Mouse (Mus musculus) liver, embryonic 12.5 days (tissue): Measurements from ENCODE around the gene Syne3. TPM values are rescaled to one million over a fixed set of nuclear protein-coding genes. Genes with fewer than 3 reads are reported as not detected.

Experiments
- ATAC-seq: fragments of 200-750 bp; cut with Nextera tagmentation; 2 replicates; pipeline ENCODE4 v1.8.0; 2017; ENCODE audit warnings: moderate number of reproducible peaks, mild to moderate bottlenecking, moderate library complexity
- H3K27ac ChIP-seq: fragments of 300-500 bp; sonication (generic); 2 replicates; pipeline ENCODE4 v1.5.1; 2016; ENCODE audit warnings: mild to moderate bottlenecking
- H3K27me3 ChIP-seq: fragments of 300-500 bp; sonication (generic); replicated peaks from 2 replicates; pipeline ENCODE4 v1.6.1; 2016; ENCODE audit warnings: mild to moderate bottlenecking, moderate library complexity
- H3K36me3 ChIP-seq: fragments of 300-500 bp; sonication (generic); 2 replicates; pipeline ENCODE4 v1.6.1; 2016; ENCODE audit warnings: mild to moderate bottlenecking, moderate library complexity
- H3K4me1 ChIP-seq: fragments of 300-500 bp; sonication (generic); 2 replicates; pipeline ENCODE4 v1.6.1; 2016
- H3K4me2 ChIP-seq: fragments of 300-500 bp; sonication (generic); 2 replicates; pipeline ENCODE4 v1.6.1; 2016; ENCODE audit warnings: mild to moderate bottlenecking, moderate library complexity
- H3K4me3 ChIP-seq: fragments of 300-500 bp; sonication (generic); 2 replicates; pipeline ENCODE4 v1.5.1; 2016; ENCODE audit warnings: mild to moderate bottlenecking, moderate library complexity
- H3K9ac ChIP-seq: fragments of 300-500 bp; sonication (generic); 2 replicates; pipeline ENCODE4 v1.6.1; 2016; ENCODE audit warnings: mild to moderate bottlenecking, moderate library complexity
- H3K9me3 ChIP-seq: fragments of 300-500 bp; sonication (generic); replicated peaks from 2 replicates; pipeline ENCODE4 v1.6.1; 2016; ENCODE audit warnings: mild to moderate bottlenecking, moderate library complexity
- WGBS: fragments of 180-500 bp; shearing (Covaris S2); methylation state at CpG from one replicate; pipeline ENCODE4 v1.1.7; 2016; ENCODE audit not compliant: insufficient replicate concordance; 5-methylcytosine and 5-hydroxymethylcytosine counted together
- polyA plus RNA-seq: library from polyadenylated mRNA; unstranded; fragments of >200 nt; fragmentation: Nextera tagmentation; extraction: Ambion mirVana; gene quantifications from 2 replicates; pipeline ENCODE4 v1.2.1, GENCODE M21; 2016

Gene Syne3
- polyA plus RNA-seq, 1 experiment from 2014 or later = 2.1 TPM

- Histone ChIP-seq H3K36me3 (no peaks in the 10 kb centered on the region), H3K4me1 (peaks cover 89% of the 10 kb centered on the region), H3K27ac (no peak overlapping the region), H3K9ac (peak overlapping the region; percentile 82), H3K9me3 (no peaks in the 10 kb centered on the region), H3K4me2 (peak overlapping the region; percentile 73), H3K27me3 (0 out of 2 replicates have a peak, but pooled peaks cover 5% of the 10 kb centered on the region), H3K4me3 (peak overlapping the region; percentile 75)
- 66% methylated on average over 2 of the region's 2 CpGs for WGBS
- no peak for ATAC-seq
Measured at GRCm38 (mm10) chr12:105008150-105008549, 1.5 kb downstream of the Syne3 start.

GRCm38 (mm10) chr12:105005715-105005972, 4.0 kb downstream of the Syne3 start:
- Histone ChIP-seq H3K4me2 (no peak overlapping the region), H3K27ac (no peak overlapping the region), H3K27me3 (0 out of 2 replicates have a peak, but pooled peaks cover 5% of the 10 kb centered on the region), H3K4me3 (no peak overlapping the region), H3K9me3 (no peaks in the 10 kb centered on the region), H3K4me1 (peaks cover 89% of the 10 kb centered on the region), H3K36me3 (no peaks in the 10 kb centered on the region), H3K9ac (no peak overlapping the region)
- WGBS = 23% methylated on average over 2 of the region's 2 CpGs
- no peak for ATAC-seq

GRCm38 (mm10) chr12:105004956-105005714, 4.5 kb downstream of the Syne3 start:
- WGBS = 64% methylated on average over 22 of the region's 22 CpGs
- no peaks in the 10 kb centered on the region for H3K36me3 ChIP-seq
- H3K9me3 ChIP-seq = no peaks in the 10 kb centered on the region
- H3K4me1 ChIP-seq = peaks cover 89% of the 10 kb centered on the region
- H3K4me2 ChIP-seq = no peak overlapping the region
- H3K9ac ChIP-seq = no peak overlapping the region
- H3K4me3 ChIP-seq = no peak overlapping the region
- H3K27ac ChIP-seq = no peak overlapping the region; the same call in 1 of the 2 replicates
- no peak for ATAC-seq
- 0 out of 2 replicates have a peak, but pooled peaks cover 5% of the 10 kb centered on the region for H3K27me3 ChIP-seq

- Histone ChIP-seq H3K9ac (no peak overlapping the region), H3K4me2 (no peak overlapping the region), H3K9me3 (no peaks in the 10 kb centered on the region), H3K36me3 (no peaks in the 10 kb centered on the region), H3K27ac (no peak overlapping the region), H3K27me3 (0 out of 2 replicates have a peak, but pooled peaks cover 5% of the 10 kb centered on the region), H3K4me3 (no peak overlapping the region), H3K4me1 (peaks cover 93% of the 10 kb centered on the region)
- no peak for ATAC-seq
- WGBS = 53% methylated on average over 3 of the region's 3 CpGs
Measured at GRCm38 (mm10) chr12:105003715-105004114, 5.9 kb downstream of the Syne3 start.

- Histone ChIP-seq H3K27me3 (0 out of 2 replicates have a peak, but pooled peaks cover 2% of the 10 kb centered on the region), H3K4me2 (peak overlapping the region; percentile 25; the same call in 1 of the 2 replicates), H3K27ac (no peak overlapping the region), H3K9me3 (no peaks in the 10 kb centered on the region), H3K4me3 (no peak overlapping the region), H3K4me1 (peaks cover 93% of the 10 kb centered on the region), H3K36me3 (no peaks in the 10 kb centered on the region), H3K9ac (no peak overlapping the region)
- WGBS = 53% methylated on average over 9 of the region's 9 CpGs
- no peak for ATAC-seq
Measured at GRCm38 (mm10) chr12:105003158-105003557, 6.5 kb downstream of the Syne3 start.

GRCm38 (mm10) chr12:105002340-105003132, 7.1 kb downstream of the Syne3 start:
- Histone ChIP-seq H3K9me3 (no peaks in the 10 kb centered on the region), H3K4me3 (no peak overlapping the region), H3K27ac (peak overlapping the region; percentile 37), H3K36me3 (no peaks in the 10 kb centered on the region), H3K4me2 (peak overlapping the region; percentile 25), H3K4me1 (peaks cover 93% of the 10 kb centered on the region), H3K9ac (peak overlapping the region; percentile 29; the same call in 1 of the 2 replicates), H3K27me3 (no peaks in the 10 kb centered on the region)
- 46% methylated on average over 10 of the region's 10 CpGs for WGBS
- ATAC-seq = peak; percentile 42

GRCm38 (mm10) chr12:105001317-105001716, 8.3 kb downstream of the Syne3 start:
- Histone ChIP-seq H3K27me3 (no peaks in the 10 kb centered on the region), H3K4me2 (no peak overlapping the region), H3K27ac (0 out of 2 replicates have a peak overlapping the region, but pooled peaks have one; percentile 12), H3K4me1 (peaks cover 100% of the 10 kb centered on the region), H3K9me3 (no peaks in the 10 kb centered on the region), H3K9ac (0 out of 2 replicates have a peak overlapping the region, but pooled peaks have one; percentile 10), H3K4me3 (no peak overlapping the region), H3K36me3 (no peaks in the 10 kb centered on the region)
- no peak for ATAC-seq
- 51% methylated on average over 9 of the region's 9 CpGs for WGBS

- no peak overlapping the region for H3K4me2 ChIP-seq
- peaks cover 100% of the 10 kb centered on the region for H3K4me1 ChIP-seq
- H3K27me3 ChIP-seq = no peaks in the 10 kb centered on the region
- no peak overlapping the region for H3K9ac ChIP-seq
- H3K36me3 ChIP-seq = no peaks in the 10 kb centered on the region
- WGBS = 52% methylated on average over 9 of the region's 9 CpGs
- H3K27ac ChIP-seq = 0 out of 2 replicates have a peak overlapping the region, but pooled peaks have one; percentile 27
- no peak for ATAC-seq
- H3K4me3 ChIP-seq = no peak overlapping the region
- H3K9me3 ChIP-seq = no peaks in the 10 kb centered on the region
Measured at GRCm38 (mm10) chr12:105000487-105001283, 8.9 kb downstream of the Syne3 start.

- Histone ChIP-seq H3K36me3 (no peaks in the 10 kb centered on the region), H3K9ac (no peak overlapping the region), H3K4me3 (no peak overlapping the region), H3K27ac (no peak overlapping the region), H3K4me2 (no peak overlapping the region), H3K27me3 (0 out of 2 replicates have a peak, but pooled peaks cover 3% of the 10 kb centered on the region), H3K9me3 (no peaks in the 10 kb centered on the region), H3K4me1 (peaks cover 99% of the 10 kb centered on the region)
- no peak for ATAC-seq
- WGBS = 62% methylated on average over 8 of the region's 8 CpGs
Measured at GRCm38 (mm10) chr12:104999171-104999570, 10.4 kb downstream of the Syne3 start.

- Histone ChIP-seq H3K9ac (no peak overlapping the region), H3K36me3 (no peaks in the 10 kb centered on the region), H3K27me3 (0 out of 2 replicates have a peak, but pooled peaks cover 3% of the 10 kb centered on the region), H3K27ac (peak overlapping the region; percentile 42), H3K4me2 (no peak overlapping the region), H3K4me3 (no peak overlapping the region), H3K9me3 (no peaks in the 10 kb centered on the region), H3K4me1 (peaks cover 95% of the 10 kb centered on the region)
- ATAC-seq = no peak
- WGBS = 39% methylated on average over 6 of the region's 6 CpGs
Measured at GRCm38 (mm10) chr12:104998541-104998940, 11.1 kb downstream of the Syne3 start.

GRCm38 (mm10) chr12:104997641-104998293, 11.8 kb downstream of the Syne3 start:
- Histone ChIP-seq H3K36me3 (no peaks in the 10 kb centered on the region), H3K4me3 (no peak overlapping the region), H3K4me1 (peaks cover 91% of the 10 kb centered on the region), H3K27me3 (0 out of 2 replicates have a peak, but pooled peaks cover 3% of the 10 kb centered on the region), H3K27ac (peak overlapping the region; percentile 38; the same call in 1 of the 2 replicates), H3K9me3 (no peaks in the 10 kb centered on the region), H3K9ac (no peak overlapping the region), H3K4me2 (peak overlapping the region; percentile 38; the same call in 1 of the 2 replicates)
- ATAC-seq = peak; percentile 24; the same call in 1 of the 2 replicates
- 46% methylated on average over 10 of the region's 10 CpGs for WGBS
